Mouse (Mus musculus): Measurements from ENCODE around the gene Sidt1. TPM values are rescaled to one million over a fixed set of nuclear protein-coding genes. Genes with fewer than 3 reads are reported as not detected.

The Sidt1 gene
- total and polyA plus RNA-seq, 2 experiments from 2014 or later = 0.05 TPM; not detected in 1

DNA sequence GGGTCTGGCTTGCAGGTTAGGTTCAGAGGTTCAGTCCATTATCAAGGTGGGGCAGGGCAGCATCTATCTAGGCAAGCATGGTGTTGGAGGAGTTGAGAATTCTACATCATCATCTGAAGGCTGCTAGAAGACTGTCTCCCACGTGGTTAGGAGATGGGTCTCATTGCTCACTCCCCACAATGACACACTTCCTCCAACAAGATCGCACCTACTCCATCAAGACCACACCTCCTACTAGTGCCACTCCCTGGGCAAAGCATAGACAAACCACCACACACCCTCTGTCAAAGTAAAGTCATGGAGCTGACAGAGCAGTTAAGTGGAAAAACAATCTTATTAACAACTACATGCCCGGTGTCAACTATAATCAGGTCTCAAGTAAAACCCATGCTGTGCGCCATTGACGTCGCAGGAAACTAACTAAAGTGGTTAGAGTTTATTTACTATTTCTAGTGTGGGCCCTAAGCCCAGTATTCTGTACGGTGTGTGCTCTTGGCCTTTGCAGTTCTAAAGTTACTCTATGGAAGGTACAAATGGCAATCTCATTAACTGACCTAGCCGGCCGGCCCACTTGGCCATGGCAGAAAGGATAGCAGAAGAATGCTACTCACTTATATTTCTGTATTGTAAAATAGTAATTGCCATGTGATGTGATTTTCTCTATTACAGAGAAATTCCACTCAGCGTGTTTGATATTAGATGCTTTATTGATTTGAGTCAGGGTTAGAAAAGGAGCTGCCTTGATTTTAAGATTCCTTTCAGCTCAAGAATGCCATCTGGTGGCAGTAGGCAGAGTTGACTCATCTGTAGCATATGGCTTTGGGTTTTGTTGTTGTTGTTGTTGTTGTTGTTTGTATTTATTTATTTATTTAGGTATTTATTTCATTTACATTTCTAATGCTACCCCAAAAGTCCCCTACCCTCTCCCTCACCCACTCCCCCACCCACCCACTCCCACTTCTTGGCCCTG lies 29.2 kb upstream of the Sidt1 start:
- DNase-seq (ENCODE audit: low spot score) = peak; percentile 28
- no peak overlapping the region for H3K9ac ChIP-seq (replicated peaks; ENCODE audit: low read depth, low read length)
- no peak overlapping the region for H3K4me2 ChIP-seq (ENCODE audit: low read depth, low read length)
- no peak overlapping the region for H3K4me3 ChIP-seq (ENCODE audit: low read depth, low read length)
- H3K9me3 ChIP-seq (replicated peaks; ENCODE audit: control insufficient read depth, low read length) = no peaks in the 10 kb centered on the region
- no peaks in the 10 kb centered on the region for H3K27me3 ChIP-seq (ENCODE audit: control insufficient read depth, insufficient read depth, low read length)
- peaks cover 34% of the 10 kb centered on the region for H3K36me3 ChIP-seq (replicated peaks; ENCODE audit: control insufficient read depth, insufficient read depth, low read length)
- H3K27ac ChIP-seq (ENCODE audit: low read depth) = no peak overlapping the region
- H3K4me1 ChIP-seq (ENCODE audit: control insufficient read depth, insufficient read depth) = no peaks in the 10 kb centered on the region
- WGBS = 86% methylated on average over 10 of the region's 10 CpGs
- no peak; the same call in 1 of the 2 replicates for ATAC-seq (ENCODE audit: insufficient read depth, low read depth)
- no peak for TF ChIP-seq EP300 (IDR thresholded peaks at IDR 0.05; ENCODE audit: low read depth)
- peak; percentile 73 for TF ChIP-seq CTCF (IDR thresholded peaks at IDR 0.05; ENCODE audit: low read depth)

DNA sequence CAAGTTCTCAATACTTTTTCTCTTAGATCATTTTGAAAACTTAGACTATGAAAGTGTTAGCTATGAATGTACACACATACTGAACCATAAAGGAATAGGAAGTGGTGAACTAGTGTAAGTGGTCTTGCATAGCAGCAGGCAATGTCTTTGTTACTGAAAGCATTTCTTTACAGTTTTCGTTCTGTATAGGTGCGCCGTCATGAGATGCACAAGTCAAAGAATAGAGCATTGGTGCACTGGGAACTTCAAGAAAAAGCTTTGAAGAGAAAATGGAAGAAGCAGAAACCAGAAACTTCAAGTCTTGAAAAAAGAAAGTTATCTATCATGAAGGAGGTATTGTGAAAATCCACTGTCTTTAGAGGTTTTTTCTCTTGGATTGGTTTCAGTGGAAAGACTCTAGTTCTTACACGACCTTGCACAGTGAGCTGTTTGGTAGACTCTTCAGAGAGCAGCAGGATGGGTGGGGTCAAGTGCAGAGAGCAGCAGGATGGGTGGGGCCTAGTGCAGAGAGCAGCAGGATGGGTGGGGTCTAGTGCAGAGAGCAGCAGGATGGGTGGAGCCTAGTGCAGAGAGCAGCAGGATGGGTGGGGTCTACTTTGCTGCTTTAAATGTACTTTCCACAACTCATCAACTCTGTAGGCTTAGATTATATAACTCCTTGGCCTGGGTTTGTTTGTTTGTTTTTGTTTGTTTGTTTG lies 24.7 kb upstream of the Sidt1 start:
- DNase-seq (ENCODE audit: low spot score) (peak; percentile 72), ATAC-seq (ENCODE audit: insufficient read depth, low read depth) (peak; percentile 82)
- H3K27me3 ChIP-seq (ENCODE audit: control insufficient read depth, insufficient read depth, low read length) = no peaks in the 10 kb centered on the region
- H3K36me3 ChIP-seq (replicated peaks; ENCODE audit: control insufficient read depth, insufficient read depth, low read length) = 0 out of 2 replicates have a peak, but pooled peaks cover 18% of the 10 kb centered on the region
- TF ChIP-seq EP300 (IDR thresholded peaks at IDR 0.05; ENCODE audit: low read depth) (no peak), CTCF (IDR thresholded peaks at IDR 0.05; ENCODE audit: low read depth) (no peak)
- H3K4me3 ChIP-seq (ENCODE audit: low read depth, low read length) = no peak overlapping the region
- H3K4me1 ChIP-seq (ENCODE audit: control insufficient read depth, insufficient read depth) = no peaks in the 10 kb centered on the region
- H3K9ac ChIP-seq (replicated peaks; ENCODE audit: low read depth, low read length) = no peak overlapping the region
- WGBS = 70% methylated on average over 4 of the region's 4 CpGs
- no peak overlapping the region for H3K4me2 ChIP-seq (ENCODE audit: low read depth, low read length)
- H3K27ac ChIP-seq (ENCODE audit: low read depth) = peak overlapping the region; percentile 53
- no peaks in the 10 kb centered on the region for H3K9me3 ChIP-seq (replicated peaks; ENCODE audit: control insufficient read depth, low read length)

DNA sequence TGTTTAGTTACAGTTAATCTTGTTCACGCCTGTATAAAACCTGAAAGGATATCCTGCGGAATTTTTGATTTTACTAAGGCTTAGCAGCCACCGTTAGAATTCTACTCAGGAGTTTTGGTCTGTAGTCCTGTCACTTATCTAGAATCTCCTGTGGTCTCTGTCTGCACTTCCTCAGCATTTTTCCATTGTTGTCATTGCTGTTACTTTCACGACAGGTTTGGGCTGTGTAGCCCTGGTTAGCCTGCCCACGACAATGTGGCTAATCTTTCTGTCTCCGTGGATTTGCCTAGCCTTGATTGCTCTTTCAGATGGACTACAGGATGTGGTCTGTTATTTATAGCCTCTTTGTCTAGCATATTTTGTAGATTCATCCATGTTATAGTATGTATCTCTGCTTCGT lies 23.3 kb upstream of the Sidt1 start:
- 49% methylated on average over 7 of the region's 7 CpGs for WGBS
- no peak overlapping the region for H3K9ac ChIP-seq (replicated peaks; ENCODE audit: low read depth, low read length)
- no peaks in the 10 kb centered on the region for H3K4me1 ChIP-seq (ENCODE audit: control insufficient read depth, insufficient read depth)
- no peak overlapping the region for H3K4me3 ChIP-seq (ENCODE audit: low read depth, low read length)
- H3K27me3 ChIP-seq (ENCODE audit: control insufficient read depth, insufficient read depth, low read length) = no peaks in the 10 kb centered on the region
- H3K27ac ChIP-seq (ENCODE audit: low read depth) = peak overlapping the region; percentile 71
- H3K36me3 ChIP-seq (replicated peaks; ENCODE audit: control insufficient read depth, insufficient read depth, low read length) = 0 out of 2 replicates have a peak, but pooled peaks cover 14% of the 10 kb centered on the region
- TF ChIP-seq CTCF (IDR thresholded peaks at IDR 0.05; ENCODE audit: low read depth) = no peak
- TF ChIP-seq EP300 (IDR thresholded peaks at IDR 0.05; ENCODE audit: low read depth) = no peak
- no peak overlapping the region for H3K4me2 ChIP-seq (ENCODE audit: low read depth, low read length)
- DNase-seq (ENCODE audit: low spot score) (no peak), ATAC-seq (ENCODE audit: insufficient read depth, low read depth) (no peak)
- no peaks in the 10 kb centered on the region for H3K9me3 ChIP-seq (replicated peaks; ENCODE audit: control insufficient read depth, low read length)

DNA sequence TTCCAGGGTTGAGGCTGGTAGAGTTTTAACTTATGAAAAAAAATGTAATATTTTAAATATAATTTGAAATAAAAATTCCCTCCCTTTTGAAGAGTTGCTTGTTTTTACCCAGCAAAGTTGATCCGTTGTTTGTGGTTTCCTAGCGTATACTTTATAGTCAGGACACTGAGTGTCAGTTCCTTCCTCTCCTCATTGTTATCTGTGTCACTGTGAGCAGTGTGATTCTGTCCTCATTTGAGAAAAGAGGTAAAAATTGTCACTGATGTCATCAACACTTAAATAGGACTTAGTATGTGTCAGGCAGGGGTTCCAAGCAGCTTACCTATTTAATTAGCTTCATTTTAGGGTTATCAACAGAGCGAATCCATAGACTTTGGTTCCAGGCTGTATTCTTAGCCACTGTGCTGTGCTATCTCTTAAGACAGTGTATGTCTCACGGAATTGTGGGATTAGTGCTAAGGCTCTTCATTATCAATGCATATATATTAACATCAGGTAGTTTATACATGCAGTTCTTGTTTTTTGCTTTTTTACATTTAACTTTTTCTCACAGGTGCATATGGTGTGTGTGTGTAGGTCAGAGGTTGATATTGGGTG lies 16.9 kb upstream of the Sidt1 start:
- DNase-seq (ENCODE audit: low spot score) (no peak), ATAC-seq (ENCODE audit: insufficient read depth, low read depth) (no peak)
- no peak for TF ChIP-seq CTCF (IDR thresholded peaks at IDR 0.05; ENCODE audit: low read depth)
- Histone ChIP-seq H3K36me3 (replicated peaks; ENCODE audit: control insufficient read depth, insufficient read depth, low read length) (no peaks in the 10 kb centered on the region), H3K4me1 (ENCODE audit: control insufficient read depth, insufficient read depth) (peaks cover 20% of the 10 kb centered on the region; the same call in 1 of the 2 replicates), H3K4me2 (ENCODE audit: low read depth, low read length) (no peak overlapping the region), H3K27ac (ENCODE audit: low read depth) (no peak overlapping the region), H3K9me3 (replicated peaks; ENCODE audit: control insufficient read depth, low read length) (no peaks in the 10 kb centered on the region), H3K4me3 (ENCODE audit: low read depth, low read length) (no peak overlapping the region), H3K27me3 (ENCODE audit: control insufficient read depth, insufficient read depth, low read length) (no peaks in the 10 kb centered on the region), H3K9ac (replicated peaks; ENCODE audit: low read depth, low read length) (no peak overlapping the region)
- WGBS = 71% methylated on average over 4 of the region's 4 CpGs

DNA sequence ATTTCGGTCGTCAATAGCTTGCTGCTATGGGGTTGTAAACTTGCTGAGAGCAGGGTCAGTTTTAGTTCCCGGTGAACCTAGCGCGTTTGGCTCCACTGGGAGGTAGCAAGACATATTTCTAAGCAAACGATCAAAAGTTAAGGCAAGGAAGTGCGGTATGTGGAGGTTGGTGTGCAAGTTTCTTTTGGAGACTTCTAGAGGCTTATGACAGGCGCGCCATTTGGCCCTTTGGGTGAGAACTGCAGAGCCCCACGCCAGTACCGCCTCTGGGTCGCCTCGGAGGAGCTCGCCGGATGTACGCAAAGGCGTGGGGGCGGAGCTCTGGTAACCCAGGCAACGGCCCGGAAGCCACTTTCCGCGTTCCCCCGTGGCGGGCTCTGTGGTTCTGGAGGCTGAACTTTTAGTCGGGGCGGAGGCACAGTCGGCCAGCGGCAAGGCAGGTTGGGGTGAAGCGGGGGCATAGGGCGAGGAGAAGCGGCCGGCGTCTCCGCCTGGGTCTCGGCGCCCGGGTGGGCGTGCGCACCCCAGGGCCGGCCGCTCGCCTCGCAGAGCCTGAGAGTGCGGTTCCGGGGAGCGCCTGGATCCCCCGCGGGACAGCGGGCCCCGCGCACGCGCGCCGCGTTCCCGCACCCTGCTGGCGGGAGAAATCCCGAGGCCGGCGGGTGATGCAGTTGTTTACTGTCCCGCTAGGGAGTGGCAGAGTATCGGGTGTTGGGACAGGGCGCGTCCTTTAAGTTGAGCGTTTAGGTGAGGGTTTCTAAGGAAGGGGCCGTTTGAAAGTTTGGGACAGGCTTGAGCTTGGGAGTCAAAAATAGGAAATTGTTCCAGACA lies 14.3 kb upstream of the Sidt1 start, which contains the start of gene Spice1:
Gene Spice1 (plus strand): TSS at position 51 of the 831 bp plus-strand sequence.
- no peaks in the 10 kb centered on the region for H3K36me3 ChIP-seq (replicated peaks; ENCODE audit: control insufficient read depth, insufficient read depth, low read length)
- ATAC-seq (ENCODE audit: insufficient read depth, low read depth) (peak; percentile 99), DNase-seq (ENCODE audit: low spot score) (peak; percentile 90)
- under 1% methylated on average over 66 of the region's 67 CpGs for WGBS
- H3K9me3 ChIP-seq (replicated peaks; ENCODE audit: control insufficient read depth, low read length) = no peaks in the 10 kb centered on the region
- peak within 1 kb of the TSS; percentile 77 for H3K9ac ChIP-seq (replicated peaks; ENCODE audit: low read depth, low read length)
- H3K27ac ChIP-seq (ENCODE audit: low read depth) = peak within 1 kb of the TSS; percentile 94
- H3K4me3 ChIP-seq (ENCODE audit: low read depth, low read length) = peak within 1 kb of the TSS; percentile 88
- H3K27me3 ChIP-seq (ENCODE audit: control insufficient read depth, insufficient read depth, low read length) = no peaks in the 10 kb centered on the region
- TF ChIP-seq CTCF (IDR thresholded peaks at IDR 0.05; ENCODE audit: low read depth) (peak; percentile 42), EP300 (IDR thresholded peaks at IDR 0.05; ENCODE audit: low read depth) (peak; percentile 16; the same call in 1 of the 2 replicates)
- peaks cover 20% of the 10 kb centered on the region; the same call in 1 of the 2 replicates for H3K4me1 ChIP-seq (ENCODE audit: control insufficient read depth, insufficient read depth)
- H3K4me2 ChIP-seq (ENCODE audit: low read depth, low read length) = peak within 1 kb of the TSS; percentile 73
